Mouse (Mus musculus): ENCODE results near the gene Muc3. TPM values are rescaled to one million over a fixed set of nuclear protein-coding genes. Genes with fewer than 3 reads are reported as not detected.
"Not testable (repeated sequence)": the region's sequence is repeated elsewhere in the genome, so short reads cannot be mapped to it uniquely, and the experiment has no call there.

The Muc3 gene
- total RNA-seq, 2 experiments from 2014 or later, result not detected

DNA sequence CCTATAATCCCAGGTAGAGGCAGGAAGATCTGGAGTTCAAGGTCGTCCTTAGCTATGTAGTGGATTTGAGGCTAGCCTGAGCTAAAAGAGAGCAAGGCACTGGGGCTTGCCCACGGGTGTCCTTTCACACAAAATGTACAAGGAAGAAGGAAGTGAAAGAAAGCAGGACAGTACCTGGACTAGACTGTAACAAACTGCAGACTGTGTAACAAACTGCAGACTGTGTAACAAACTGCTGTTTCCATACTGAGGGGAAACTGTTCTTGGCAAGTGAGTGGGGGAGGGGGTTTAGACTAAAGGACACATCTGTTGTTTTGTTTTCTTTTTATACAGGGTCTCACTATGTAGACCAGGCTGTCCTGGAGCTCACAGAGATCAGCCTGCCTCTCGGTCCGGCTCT, 27.8 kb downstream of the Muc3 start:
- no peak for DNase-seq

GRCm38 (mm10) chr5:137118878-137119277, 30.2 kb downstream of the Muc3 start:
- no peak for DNase-seq

GRCm38 (mm10) chr5:137117994-137118393, 31.1 kb downstream of the Muc3 start:
- DNase-seq, result not testable (repeated sequence)

GRCm38 (mm10) chr5:137116987-137117386, 32.1 kb downstream of the Muc3 start:
- DNase-seq, result no peak

GRCm38 (mm10) chr5:137115866-137116847, 33.0 kb downstream of the Muc3 start, which contains the start of gene Trim56:
TSS of gene Trim56 (minus strand) at chr5:137116209.
- DNase-seq, result peak; percentile 76

DNA sequence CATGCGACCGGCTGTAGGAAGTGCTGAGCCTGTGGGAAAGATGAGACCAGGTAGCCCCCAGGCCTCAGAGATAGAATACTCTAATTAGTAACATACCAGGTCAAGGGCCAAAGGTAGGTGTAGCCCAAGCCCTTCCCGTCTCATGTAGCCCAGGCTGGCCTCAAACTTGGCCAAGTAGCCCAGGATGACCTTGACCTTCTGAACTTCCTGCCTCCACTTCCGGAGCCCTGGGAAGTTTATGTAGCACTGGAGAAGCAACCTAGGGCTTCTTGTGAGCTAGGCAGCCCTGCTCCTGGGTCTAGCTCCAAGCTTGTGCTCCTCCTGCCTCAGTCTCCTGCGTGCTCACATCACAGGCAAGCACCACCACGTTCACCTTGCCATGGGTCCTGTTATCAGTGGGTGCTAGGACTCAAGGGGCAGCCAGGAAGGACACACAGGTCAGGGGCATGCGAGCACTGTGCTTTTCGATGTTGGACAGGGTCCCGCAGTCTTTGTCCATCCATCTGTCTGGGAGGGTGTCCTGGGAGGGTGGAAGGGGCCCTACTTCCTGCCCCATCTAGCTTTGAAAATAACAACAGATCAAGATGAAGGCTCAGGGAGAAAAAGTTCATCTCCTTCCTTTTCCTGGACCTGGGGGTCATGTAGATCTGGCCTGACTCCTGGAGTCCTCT, 34.1 kb downstream of the Muc3 start:
- no peak for DNase-seq

GRCm38 (mm10) chr5:137111542-137112408, 37.3 kb downstream of the Muc3 start:
- DNase-seq, result no peak

GRCm38 (mm10) chr5:137110863-137111262, 38.3 kb downstream of the Muc3 start:
- DNase-seq, result no peak

DNA sequence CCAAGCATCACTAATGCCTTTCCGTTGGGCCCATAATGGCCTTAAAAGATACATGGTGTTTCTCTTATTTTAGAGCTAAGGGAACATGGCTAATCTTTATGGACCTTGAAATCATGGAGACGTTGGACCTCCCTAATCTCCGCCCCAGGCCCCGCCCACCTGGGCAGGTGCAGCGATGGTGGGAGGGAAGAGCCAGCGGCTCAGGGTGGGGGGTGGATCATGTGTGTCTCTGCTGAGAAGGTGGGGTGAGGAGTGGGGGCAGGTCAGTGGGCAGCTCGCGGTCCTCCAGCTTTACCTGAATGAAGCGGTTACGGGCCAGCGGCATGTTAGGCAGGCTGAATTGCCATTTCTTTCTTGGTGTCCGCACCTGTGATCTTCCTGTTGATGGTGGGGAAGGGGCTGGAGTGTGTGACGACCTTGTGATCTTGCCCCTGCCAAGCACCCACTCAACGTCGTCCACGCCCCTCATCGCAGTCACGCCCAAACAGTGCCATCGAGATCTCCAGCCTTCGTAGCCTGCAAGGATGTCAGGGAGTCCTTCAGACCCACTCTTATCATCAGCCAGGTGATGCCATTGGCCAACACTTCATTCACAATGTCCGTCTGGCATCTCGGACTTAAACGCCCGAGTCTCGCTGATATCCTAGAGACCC, 39.1 kb downstream of the Muc3 start:
- no peak for DNase-seq

DNA sequence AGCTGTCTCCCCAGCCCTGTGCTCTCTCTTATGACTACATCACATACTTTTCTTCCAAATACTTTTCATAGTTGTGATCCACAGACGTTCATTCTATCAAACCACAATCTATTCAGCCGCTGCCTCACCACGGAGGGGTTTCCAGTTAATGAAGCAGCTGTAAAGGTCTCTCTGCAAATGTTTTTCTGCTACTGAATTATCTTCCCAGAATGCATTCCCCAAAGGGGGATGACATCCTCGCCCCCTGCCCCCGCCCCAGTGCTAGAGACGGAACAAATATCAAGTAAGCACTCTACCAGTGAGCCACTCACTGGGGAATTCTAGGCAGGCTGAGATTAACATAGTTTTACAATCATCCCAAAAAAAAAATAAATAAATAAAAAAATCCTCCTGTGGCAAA, 41.0 kb downstream of the Muc3 start:
- no peak for DNase-seq

DNA sequence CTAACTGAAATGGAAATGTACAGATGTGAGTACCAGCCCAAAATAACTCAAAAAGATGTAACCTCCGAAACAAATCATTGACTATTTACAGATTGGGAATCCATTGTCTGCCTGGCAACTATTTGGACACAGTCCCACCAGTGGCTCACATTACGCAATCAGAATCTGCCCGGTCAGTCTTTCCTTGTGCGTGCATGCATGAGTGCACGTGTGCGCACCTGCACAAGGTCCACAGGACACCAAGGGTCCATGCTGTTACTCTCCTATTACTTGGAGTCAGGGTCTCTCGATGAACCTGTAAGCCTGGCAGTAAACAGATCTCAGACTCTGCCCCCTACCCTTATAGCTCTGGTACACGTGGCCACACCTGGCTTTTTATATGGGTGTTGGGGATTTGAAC, 41.5 kb downstream of the Muc3 start:
- DNase-seq, result no peak

- peak; percentile 91 for DNase-seq
These were observed 42.1 kb downstream of the Muc3 start for GRCm38 (mm10) chr5:137107024-137107423.

DNA sequence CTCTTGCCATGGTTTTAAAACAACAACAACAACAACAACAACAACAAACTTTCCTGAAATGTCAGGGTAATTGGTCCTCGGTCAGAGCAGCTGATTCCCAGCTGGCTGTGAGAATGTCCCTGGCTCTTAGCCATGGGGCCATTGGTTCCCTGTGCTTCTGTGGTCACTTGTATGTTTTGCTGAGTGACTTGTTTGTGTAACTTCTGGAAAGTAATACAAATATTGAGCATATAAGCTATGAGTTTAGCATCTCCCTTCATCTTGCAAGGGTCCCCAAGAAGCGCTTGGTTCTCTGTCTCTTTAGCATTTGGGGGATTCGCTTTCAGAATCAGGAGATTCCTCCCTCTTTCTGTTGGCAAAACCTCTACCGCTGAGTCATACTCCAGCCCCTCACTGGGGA, 42.7 kb downstream of the Muc3 start:
- DNase-seq, result peak; percentile 65

DNA sequence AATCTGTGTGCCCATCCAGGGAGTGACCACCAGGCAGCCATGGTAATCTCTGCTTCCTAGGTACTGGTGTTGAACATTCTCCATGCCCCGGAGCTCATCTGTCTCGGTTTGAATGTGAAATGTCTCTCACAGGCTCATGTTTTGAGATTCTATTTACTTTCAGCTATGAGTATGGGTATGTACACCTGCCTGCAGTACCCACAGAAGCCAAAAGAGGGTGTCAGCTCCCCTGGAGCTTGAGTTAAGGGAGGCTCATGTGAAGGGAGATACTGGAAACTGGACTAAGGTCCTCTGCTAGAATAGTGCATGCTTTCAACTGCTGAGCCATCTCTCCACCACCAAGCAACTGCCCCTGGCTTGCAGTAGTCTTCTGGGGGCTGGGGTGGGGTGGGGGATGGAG, 45.2 kb downstream of the Muc3 start:
- DNase-seq, result no peak

GRCm38 (mm10) chr5:137102575-137103522, 46.3 kb downstream of the Muc3 start:
- peak; percentile 66 for DNase-seq

- DNase-seq, result no peak
These were observed 47.0 kb downstream of the Muc3 start for GRCm38 (mm10) chr5:137102078-137102477.

GRCm38 (mm10) chr5:137100660-137101059, 48.5 kb downstream of the Muc3 start:
- DNase-seq, result no peak

DNA sequence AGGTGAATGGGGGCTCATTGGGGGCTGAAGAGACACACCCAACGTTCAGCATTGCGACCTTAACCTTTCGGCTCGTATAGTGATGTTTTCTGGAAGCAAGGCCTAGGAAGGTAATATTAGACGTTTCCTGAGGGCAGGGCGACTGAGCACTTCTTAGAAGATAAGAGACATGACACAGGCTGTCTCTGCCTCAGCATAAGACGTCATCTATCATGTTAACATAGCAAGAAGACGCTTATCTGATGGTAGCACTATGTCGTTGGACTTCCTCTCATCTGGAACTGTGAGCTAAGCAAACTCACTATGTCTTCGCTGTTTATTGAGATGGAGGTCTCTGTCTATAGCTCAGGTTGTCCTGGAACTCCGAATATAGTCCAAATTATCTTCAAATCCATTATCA, 50.7 kb downstream of the Muc3 start:
- DNase-seq, result no peak

- DNase-seq, result peak; percentile 66
These were observed 53.1 kb downstream of the Muc3 start for GRCm38 (mm10) chr5:137096037-137096436.

DNA sequence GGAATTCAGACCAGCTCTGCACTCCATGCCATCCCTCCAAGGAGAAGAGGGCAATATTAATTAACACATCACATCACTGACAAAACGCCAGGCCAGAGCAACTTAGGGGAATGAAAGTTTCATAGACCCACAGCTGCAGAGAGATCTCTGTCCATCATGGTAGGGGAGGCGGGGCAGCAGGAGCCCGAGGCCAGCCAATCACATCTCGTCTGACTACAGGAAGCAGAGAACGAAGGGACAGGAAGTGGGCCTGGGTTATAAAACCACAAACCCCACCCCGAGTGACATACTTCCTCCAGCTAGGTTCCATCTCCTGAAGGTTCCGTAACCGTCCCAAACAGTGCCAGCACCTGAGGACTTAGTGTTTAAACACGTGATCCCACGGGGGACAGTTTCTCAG, 54.0 kb downstream of the Muc3 start:
- no peak for DNase-seq

GRCm38 (mm10) chr5:137093720-137094119, 55.4 kb downstream of the Muc3 start:
- DNase-seq, result peak; percentile 53
